Mouse (Mus musculus): ENCODE results near the gene Lcmt1.

Lcmt1 gene

GRCm38 (mm10) chr7:123369759-123370481 is at the start of gene Lcmt1, which contains the start of gene Arhgap17:
Lcmt1 (plus strand) TSS chr7:123369784.
Arhgap17 (minus strand) TSS chr7:123369915.
- TF ChIP-seq CTCF (conservative IDR thresholded peaks at IDR 0.05; ENCODE audit: low read length) (no peak), POU5F1 (IDR thresholded peaks at IDR 0.05; ENCODE audit: borderline replicate concordance, low read length) (no peak), NANOG (IDR thresholded peaks at IDR 0.05; ENCODE audit: borderline replicate concordance, low read length) (no peak)
- Histone ChIP-seq H3K36me3 (ENCODE audit: insufficient read depth, low read length) (peaks cover 9% of the 10 kb centered on the region; the same call in 1 of the 2 replicates), H3K9me3 (ENCODE audit: low read length) (no peaks in the 10 kb centered on the region), H3K27me3 (ENCODE audit: insufficient read depth, low read length) (no peaks in the 10 kb centered on the region), H3K4me3 (replicated peaks; ENCODE audit: low read length) (peak within 1 kb of the TSS; percentile 93), H3K4me1 (replicated peaks; ENCODE audit: low read depth, low read length) (peaks cover 48% of the 10 kb centered on the region)

- H3K4me1 ChIP-seq (replicated peaks; ENCODE audit: low read depth, low read length) = peaks cover 33% of the 10 kb centered on the region
- TF ChIP-seq CTCF (conservative IDR thresholded peaks at IDR 0.05; ENCODE audit: low read length) = no peak
- no peak for TF ChIP-seq NANOG (IDR thresholded peaks at IDR 0.05; ENCODE audit: borderline replicate concordance, low read length)
- TF ChIP-seq POU5F1 (IDR thresholded peaks at IDR 0.05; ENCODE audit: borderline replicate concordance, low read length) = no peak
- H3K4me3 ChIP-seq (replicated peaks; ENCODE audit: low read length) = no peak overlapping the region
- H3K27me3 ChIP-seq (ENCODE audit: insufficient read depth, low read length) = no peaks in the 10 kb centered on the region
- peaks cover 94% of the 10 kb centered on the region for H3K36me3 ChIP-seq (ENCODE audit: insufficient read depth, low read length)
- H3K9me3 ChIP-seq (ENCODE audit: low read length) = no peaks in the 10 kb centered on the region
Measured at GRCm38 (mm10) chr7:123322452-123323121, 47.0 kb upstream of the Lcmt1 start.

GRCm38 (mm10) chr7:123323388-123323787 is 46.2 kb upstream of the Lcmt1 start:
- Histone ChIP-seq H3K4me3 (replicated peaks; ENCODE audit: low read length) (no peak overlapping the region), H3K9me3 (ENCODE audit: low read length) (no peaks in the 10 kb centered on the region), H3K4me1 (replicated peaks; ENCODE audit: low read depth, low read length) (peaks cover 40% of the 10 kb centered on the region), H3K27me3 (ENCODE audit: insufficient read depth, low read length) (no peaks in the 10 kb centered on the region), H3K36me3 (ENCODE audit: insufficient read depth, low read length) (peaks cover 91% of the 10 kb centered on the region)
- TF ChIP-seq CTCF (conservative IDR thresholded peaks at IDR 0.05; ENCODE audit: low read length) (no peak), NANOG (IDR thresholded peaks at IDR 0.05; ENCODE audit: borderline replicate concordance, low read length) (no peak), POU5F1 (IDR thresholded peaks at IDR 0.05; ENCODE audit: borderline replicate concordance, low read length) (no peak)

GRCm38 (mm10) chr7:123324105-123324504 is 45.5 kb upstream of the Lcmt1 start:
- no peaks in the 10 kb centered on the region for H3K27me3 ChIP-seq (ENCODE audit: insufficient read depth, low read length)
- TF ChIP-seq POU5F1 (IDR thresholded peaks at IDR 0.05; ENCODE audit: borderline replicate concordance, low read length) (no peak), CTCF (conservative IDR thresholded peaks at IDR 0.05; ENCODE audit: low read length) (no peak), NANOG (IDR thresholded peaks at IDR 0.05; ENCODE audit: borderline replicate concordance, low read length) (no peak)

GRCm38 (mm10) chr7:123326062-123326461 is 43.5 kb upstream of the Lcmt1 start:
- H3K27me3 ChIP-seq (ENCODE audit: insufficient read depth, low read length) = no peaks in the 10 kb centered on the region
- peaks cover 73% of the 10 kb centered on the region for H3K36me3 ChIP-seq (ENCODE audit: insufficient read depth, low read length)
- no peak for TF ChIP-seq CTCF (conservative IDR thresholded peaks at IDR 0.05; ENCODE audit: low read length)
- TF ChIP-seq NANOG (IDR thresholded peaks at IDR 0.05; ENCODE audit: borderline replicate concordance, low read length) = no peak
- no peak for TF ChIP-seq POU5F1 (IDR thresholded peaks at IDR 0.05; ENCODE audit: borderline replicate concordance, low read length)
- H3K4me1 ChIP-seq (replicated peaks; ENCODE audit: low read depth, low read length) = peaks cover 53% of the 10 kb centered on the region
- no peaks in the 10 kb centered on the region for H3K9me3 ChIP-seq (ENCODE audit: low read length)
- H3K4me3 ChIP-seq (replicated peaks; ENCODE audit: low read length) = no peak overlapping the region

More at GRCm38 (mm10) chr7:123324105-123324504, 45.5 kb upstream of the Lcmt1 start:
- H3K4me1 ChIP-seq (replicated peaks; ENCODE audit: low read depth, low read length) = peaks cover 40% of the 10 kb centered on the region
- H3K4me3 ChIP-seq (replicated peaks; ENCODE audit: low read length) = no peak overlapping the region
- no peaks in the 10 kb centered on the region for H3K9me3 ChIP-seq (ENCODE audit: low read length)
- peaks cover 87% of the 10 kb centered on the region for H3K36me3 ChIP-seq (ENCODE audit: insufficient read depth, low read length)

- Histone ChIP-seq H3K4me3 (replicated peaks; ENCODE audit: low read length) (no peak overlapping the region), H3K27me3 (ENCODE audit: insufficient read depth, low read length) (no peaks in the 10 kb centered on the region), H3K36me3 (ENCODE audit: insufficient read depth, low read length) (peaks cover 71% of the 10 kb centered on the region), H3K9me3 (ENCODE audit: low read length) (no peaks in the 10 kb centered on the region), H3K4me1 (replicated peaks; ENCODE audit: low read depth, low read length) (peaks cover 57% of the 10 kb centered on the region)
- TF ChIP-seq NANOG (IDR thresholded peaks at IDR 0.05; ENCODE audit: borderline replicate concordance, low read length) (no peak), POU5F1 (IDR thresholded peaks at IDR 0.05; ENCODE audit: borderline replicate concordance, low read length) (no peak), CTCF (conservative IDR thresholded peaks at IDR 0.05; ENCODE audit: low read length) (no peak)
Measured at GRCm38 (mm10) chr7:123326901-123327300, 42.7 kb upstream of the Lcmt1 start.

GRCm38 (mm10) chr7:123327909-123328308 is 41.7 kb upstream of the Lcmt1 start:
- no peaks in the 10 kb centered on the region for H3K9me3 ChIP-seq (ENCODE audit: low read length)
- H3K27me3 ChIP-seq (ENCODE audit: insufficient read depth, low read length) = no peaks in the 10 kb centered on the region
- peaks cover 54% of the 10 kb centered on the region for H3K4me1 ChIP-seq (replicated peaks; ENCODE audit: low read depth, low read length)
- TF ChIP-seq NANOG (IDR thresholded peaks at IDR 0.05; ENCODE audit: borderline replicate concordance, low read length) = no peak
- no peak for TF ChIP-seq CTCF (conservative IDR thresholded peaks at IDR 0.05; ENCODE audit: low read length)
- no peak for TF ChIP-seq POU5F1 (IDR thresholded peaks at IDR 0.05; ENCODE audit: borderline replicate concordance, low read length)
- peaks cover 66% of the 10 kb centered on the region for H3K36me3 ChIP-seq (ENCODE audit: insufficient read depth, low read length)
- no peak overlapping the region for H3K4me3 ChIP-seq (replicated peaks; ENCODE audit: low read length)

GRCm38 (mm10) chr7:123330506-123330905 is 39.1 kb upstream of the Lcmt1 start:
- Histone ChIP-seq H3K27me3 (ENCODE audit: insufficient read depth, low read length) (no peaks in the 10 kb centered on the region), H3K36me3 (ENCODE audit: insufficient read depth, low read length) (peaks cover 50% of the 10 kb centered on the region)
- no peak for TF ChIP-seq POU5F1 (IDR thresholded peaks at IDR 0.05; ENCODE audit: borderline replicate concordance, low read length)
- no peak for TF ChIP-seq CTCF (conservative IDR thresholded peaks at IDR 0.05; ENCODE audit: low read length)
- TF ChIP-seq NANOG (IDR thresholded peaks at IDR 0.05; ENCODE audit: borderline replicate concordance, low read length) = no peak

More at GRCm38 (mm10) chr7:123330506-123330905, 39.1 kb upstream of the Lcmt1 start:
- H3K4me3 ChIP-seq (replicated peaks; ENCODE audit: low read length) = no peak overlapping the region
- peaks cover 64% of the 10 kb centered on the region for H3K4me1 ChIP-seq (replicated peaks; ENCODE audit: low read depth, low read length)
- H3K9me3 ChIP-seq (ENCODE audit: low read length) = no peaks in the 10 kb centered on the region
